Mouse (Mus musculus): ENCODE results near the gene Ear6.
"Not testable (repeated sequence)": the region's sequence is repeated elsewhere in the genome, so short reads cannot be mapped to it uniquely, and the experiment has no call there.

Ear6 gene

GRCm38 (mm10) chr14:51853399-51853798 is at the start of gene Ear6:
Gene Ear6 (plus strand): TSS chr14:51853699.
- no peak for DNase-seq

DNA sequence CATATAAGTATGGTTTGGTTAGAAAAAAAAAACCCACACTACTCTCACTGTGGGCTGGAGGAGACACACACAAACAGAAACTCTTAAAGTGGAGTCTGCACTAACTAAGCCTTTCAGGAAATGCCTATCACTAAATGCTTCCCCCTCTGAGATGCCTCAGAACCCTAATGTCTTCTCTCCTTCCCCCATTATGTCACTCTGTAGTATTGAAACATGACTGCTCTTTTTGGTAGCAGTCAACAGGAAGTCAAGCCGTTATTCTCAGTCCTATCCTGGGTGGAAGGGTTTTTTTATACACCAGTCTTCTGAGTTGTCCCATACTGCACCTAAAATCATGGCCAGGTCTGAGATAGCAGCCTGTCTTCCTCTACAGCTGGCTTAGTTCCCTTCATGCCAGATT is 26.9 kb upstream of the Ear6 start:
- DNase-seq, result peak; percentile 21

GRCm38 (mm10) chr14:51827842-51828241 is 25.7 kb upstream of the Ear6 start:
- DNase-seq, result peak; percentile 31

DNA sequence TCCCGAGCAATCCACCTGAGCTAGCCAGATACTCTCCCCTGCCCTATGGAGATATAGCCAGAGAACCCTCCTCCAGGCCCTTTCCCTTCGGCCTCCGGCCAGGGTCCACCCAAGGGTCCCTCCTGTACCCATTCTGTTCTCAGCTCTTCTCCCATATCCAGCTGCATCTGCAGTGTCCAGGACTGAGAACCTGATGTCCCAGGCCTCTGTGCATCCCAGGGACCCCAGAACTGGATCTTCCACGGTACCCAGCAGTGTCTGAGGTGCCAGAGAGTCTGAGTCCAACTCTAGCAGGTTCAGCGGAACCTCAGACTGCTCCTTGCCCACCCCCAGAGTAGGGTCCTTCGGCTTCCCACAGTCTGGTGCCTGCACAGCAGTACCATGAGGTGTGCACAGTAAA is 24.3 kb upstream of the Ear6 start:
- DNase-seq, result peak; percentile 85

DNA sequence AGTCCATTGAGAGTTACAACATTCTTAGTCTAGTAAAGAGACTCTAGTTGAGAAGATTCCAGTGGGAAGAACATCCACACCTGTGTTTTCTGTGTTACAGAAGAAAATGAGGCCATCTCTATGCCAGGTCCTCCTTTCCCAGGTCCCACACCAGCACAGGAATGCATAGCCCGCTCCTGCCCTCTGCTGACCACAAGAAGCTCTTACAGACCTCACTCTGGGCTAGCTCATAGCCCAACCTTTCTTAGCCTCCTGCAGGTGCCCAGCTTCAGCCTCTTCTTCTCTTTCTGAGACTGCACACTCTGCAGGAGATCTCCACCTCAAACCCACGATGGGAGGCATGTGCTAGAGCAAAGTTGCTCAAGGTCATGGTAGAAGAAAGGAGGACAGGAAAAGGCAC is 15.0 kb upstream of the Ear6 start:
- DNase-seq, result peak; percentile 60

DNA sequence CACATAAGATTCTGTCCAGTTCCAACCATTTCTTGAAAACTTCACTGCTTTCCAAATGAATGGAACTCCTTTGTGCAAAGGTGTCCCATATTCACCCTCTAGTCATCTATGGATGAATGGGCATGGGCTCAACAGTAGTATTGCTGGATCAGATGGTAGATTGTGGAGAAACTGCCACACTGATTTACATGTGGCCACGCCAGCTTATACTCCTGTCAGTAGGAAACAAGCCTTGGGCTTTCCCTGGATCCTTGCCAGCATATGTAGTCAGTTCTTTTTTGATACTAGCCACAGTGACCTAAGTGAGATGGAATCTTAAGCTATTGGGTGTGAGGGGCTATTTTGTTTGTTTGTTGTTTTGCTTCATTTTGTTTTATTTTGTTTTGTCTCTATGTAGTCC is 11.2 kb upstream of the Ear6 start:
- peak; percentile 52 for DNase-seq

DNA sequence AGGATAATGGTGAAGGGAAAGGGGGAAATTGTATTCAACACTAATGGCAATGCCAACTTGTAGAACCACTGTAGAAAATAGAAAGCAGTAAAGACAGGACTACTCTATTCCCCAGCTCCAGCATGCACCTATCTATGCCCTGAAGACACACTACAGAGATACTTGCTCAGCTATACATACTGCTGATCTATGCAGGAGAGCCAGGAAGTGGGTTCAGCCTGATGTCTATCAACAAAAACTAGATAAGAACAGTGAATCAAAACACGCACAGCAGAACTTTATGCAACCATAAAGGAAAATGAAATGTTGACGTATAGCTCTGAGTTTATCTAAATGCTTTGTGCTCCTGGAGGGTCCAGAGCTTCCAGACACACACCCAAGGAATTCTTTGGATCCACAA is 10.7 kb upstream of the Ear6 start:
- DNase-seq, result peak; percentile 25

DNA sequence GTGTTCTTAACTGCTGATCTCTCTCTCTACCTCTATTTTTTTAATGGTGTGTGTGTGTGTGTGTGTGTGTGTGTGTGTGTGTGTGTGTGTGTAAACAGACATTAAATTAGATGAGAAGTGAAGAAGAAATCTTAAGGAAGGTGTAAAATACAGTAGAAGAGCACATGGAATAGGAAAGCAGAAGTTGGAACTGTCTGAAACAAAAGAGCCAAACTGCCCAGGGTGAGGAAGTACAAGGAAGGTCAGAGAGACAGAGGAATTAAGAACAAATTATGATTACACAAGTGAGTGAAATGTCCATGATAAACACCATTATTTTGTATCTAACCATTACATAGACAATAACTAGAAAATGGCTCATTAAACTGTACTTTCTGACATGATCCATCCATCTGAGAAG is 9.6 kb upstream of the Ear6 start:
- no peak for DNase-seq

- DNase-seq, result peak; percentile 69
Observed at GRCm38 (mm10) chr14:51846566-51846965, 6.9 kb upstream of the Ear6 start.

DNA sequence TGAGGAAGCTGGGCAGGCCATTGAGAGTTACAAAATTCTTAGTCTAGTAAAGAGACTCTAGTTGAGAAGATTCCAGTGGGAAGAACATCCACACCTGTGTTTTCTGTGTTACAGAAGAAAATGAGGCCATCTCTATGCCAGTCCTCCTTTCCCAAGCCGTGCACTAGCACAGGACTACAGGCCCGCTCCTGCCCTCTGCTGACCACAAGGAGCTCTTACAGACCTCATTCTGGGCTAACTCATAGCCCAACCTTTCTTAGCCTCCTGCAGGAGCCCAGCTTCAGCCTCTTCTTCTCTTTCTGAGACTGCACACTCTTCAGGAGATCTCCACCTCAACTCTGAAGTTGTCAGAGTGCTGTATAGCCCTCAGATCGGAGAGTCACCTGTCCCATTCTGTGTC is 2.5 kb upstream of the Ear6 start:
- peak; percentile 55 for DNase-seq

- peak; percentile 30 for DNase-seq
Observed at GRCm38 (mm10) chr14:51855280-51855679, 1.8 kb downstream of the Ear6 start.

- DNase-seq, result not testable (repeated sequence)
Observed at GRCm38 (mm10) chr14:51863603-51864002, 10.1 kb downstream of the Ear6 start.

- DNase-seq, result no peak
Observed at GRCm38 (mm10) chr14:51870756-51871155, 17.3 kb downstream of the Ear6 start.

DNA sequence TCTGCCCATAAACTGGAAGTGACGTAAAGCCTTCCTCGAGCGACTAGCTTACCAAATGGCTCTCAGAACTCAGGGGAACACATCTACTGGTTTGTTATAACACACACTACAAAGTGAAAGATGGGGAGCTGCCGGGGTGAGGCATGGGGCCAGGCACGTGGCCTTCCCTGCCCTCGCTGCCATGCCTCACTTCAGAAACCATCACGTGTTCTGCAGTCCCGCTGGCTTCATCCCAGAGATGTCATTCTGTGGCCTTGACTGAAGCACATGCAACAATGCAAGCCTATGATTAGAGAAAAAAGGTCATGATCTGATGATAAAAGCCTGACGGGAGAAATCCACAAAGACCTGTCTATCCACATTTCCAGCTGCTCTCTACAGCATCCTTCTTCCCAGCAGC is 18.2 kb downstream of the Ear6 start:
- DNase-seq, result no peak

DNA sequence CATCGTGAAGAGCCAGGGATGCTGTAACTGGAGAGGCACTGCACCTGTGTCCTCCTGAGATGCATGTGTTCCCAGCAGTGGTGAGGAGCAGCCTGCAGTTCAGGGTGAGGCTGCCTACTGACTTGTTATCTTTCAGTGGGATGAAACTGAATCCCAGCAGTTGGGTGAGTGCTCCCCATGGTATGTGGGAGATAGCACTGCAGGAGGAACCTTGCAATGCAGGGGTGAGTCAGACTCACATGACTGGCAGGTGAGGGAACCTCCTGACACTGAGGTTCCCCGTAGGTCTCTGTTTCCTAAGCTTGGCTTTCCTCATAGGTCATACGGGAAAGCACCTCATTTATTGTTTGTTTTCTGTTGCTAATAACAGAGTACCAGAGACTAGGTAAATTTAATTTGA is 24.0 kb downstream of the Ear6 start:
- DNase-seq, result no peak

GRCm38 (mm10) chr14:51883527-51884030 is 30.1 kb downstream of the Ear6 start:
- DNase-seq, result peak; percentile 96

DNA sequence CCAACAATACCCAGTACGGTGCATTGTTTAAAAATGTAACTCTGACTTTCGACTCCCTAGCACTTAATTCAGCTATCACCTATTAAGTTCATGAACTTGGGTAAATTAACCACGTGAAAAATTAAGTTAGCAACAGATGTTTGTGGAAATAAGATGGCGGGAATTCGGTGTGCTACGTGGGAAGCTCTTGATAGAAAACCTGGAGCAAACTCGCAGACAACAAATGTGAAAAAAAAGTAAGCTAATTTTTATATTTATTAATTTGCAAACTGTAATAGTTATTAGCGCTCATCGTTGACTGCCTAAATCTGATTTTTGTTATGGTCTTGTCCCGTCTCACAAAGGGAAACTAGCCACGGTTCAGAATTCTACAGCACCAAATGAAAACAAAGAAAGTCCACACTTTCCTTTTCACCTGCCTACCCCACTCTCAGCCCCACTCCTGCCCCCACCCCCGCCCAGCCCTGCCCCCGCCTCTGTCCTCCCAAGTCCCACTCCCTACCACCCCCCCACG is 30.6 kb downstream of the Ear6 start:
- DNase-seq, result no peak

- DNase-seq, result peak; percentile 100
Observed at GRCm38 (mm10) chr14:51884598-51885331, 31.3 kb downstream of the Ear6 start, which contains the start of gene Mettl17. Gene Mettl17 (plus strand): TSS chr14:51884842.

- DNase-seq, result no peak
Observed at GRCm38 (mm10) chr14:51886051-51886450, 32.6 kb downstream of the Ear6 start.

GRCm38 (mm10) chr14:51889833-51890232 is 36.3 kb downstream of the Ear6 start:
- DNase-seq, result no peak

DNA sequence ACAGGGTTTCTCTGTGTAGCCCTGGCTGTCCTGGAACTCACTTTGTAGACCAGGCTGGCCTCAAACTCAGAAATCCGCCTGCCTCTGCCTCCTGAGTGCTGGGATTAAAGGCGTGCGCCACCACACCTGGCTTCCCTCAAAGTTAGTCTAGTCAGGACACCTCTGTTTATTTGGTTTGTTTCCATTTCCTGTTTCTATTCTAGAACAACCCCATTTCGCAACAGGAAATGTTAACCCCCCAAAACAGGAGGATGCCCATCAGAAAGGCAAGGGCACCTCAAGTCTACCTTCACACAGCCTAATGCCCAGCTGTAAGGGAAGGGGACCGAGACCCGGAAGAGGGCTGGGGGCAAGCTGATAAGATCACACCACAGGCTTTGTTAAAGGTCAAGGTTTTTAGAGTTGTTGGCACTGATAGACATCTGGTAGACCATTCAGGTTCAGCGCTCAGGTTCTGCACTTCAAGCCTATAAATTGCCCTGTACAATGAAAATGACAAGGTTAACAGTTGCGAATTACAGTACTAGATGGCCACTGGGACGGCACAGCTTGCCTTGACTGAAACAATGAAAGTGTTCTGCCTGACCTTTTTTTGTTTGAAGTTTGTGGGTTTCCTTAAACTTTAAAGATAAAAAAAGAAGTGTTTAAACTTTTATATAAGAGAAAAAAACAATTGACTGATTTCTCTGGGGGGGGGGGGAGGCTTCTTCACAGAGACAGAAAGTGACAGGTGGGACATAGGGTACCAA is 38.9 kb downstream of the Ear6 start, which contains the start of gene Slc39a2:
TSS of gene Slc39a2 (plus strand) at position 699 of the 749 bp plus-strand sequence.
- DNase-seq, result no peak

- peak; percentile 83 for DNase-seq
Observed at GRCm38 (mm10) chr14:51893094-51893794, 39.7 kb downstream of the Ear6 start.

GRCm38 (mm10) chr14:51893809-51894208 is 40.3 kb downstream of the Ear6 start:
- DNase-seq, result peak; percentile 66
